Mouse (Mus musculus) mouse trophoblast stem cell (cell line): Measurements from ENCODE around the gene Gle1.
"Not testable (repeated sequence)": the region's sequence is repeated elsewhere in the genome, so short reads cannot be mapped to it uniquely, and the experiment has no call there.

ENCODE experiments used
- in situ Hi-C, 2 experiments: fragments of 300-500 bp; cut with MseI, MboI; formaldehyde crosslinking; loops; 2 replicates in 1 of 2; 3 replicates in 1 of 2; pipeline ENCODE4 v1.15.1; 2025

The Gle1 gene

DNA sequence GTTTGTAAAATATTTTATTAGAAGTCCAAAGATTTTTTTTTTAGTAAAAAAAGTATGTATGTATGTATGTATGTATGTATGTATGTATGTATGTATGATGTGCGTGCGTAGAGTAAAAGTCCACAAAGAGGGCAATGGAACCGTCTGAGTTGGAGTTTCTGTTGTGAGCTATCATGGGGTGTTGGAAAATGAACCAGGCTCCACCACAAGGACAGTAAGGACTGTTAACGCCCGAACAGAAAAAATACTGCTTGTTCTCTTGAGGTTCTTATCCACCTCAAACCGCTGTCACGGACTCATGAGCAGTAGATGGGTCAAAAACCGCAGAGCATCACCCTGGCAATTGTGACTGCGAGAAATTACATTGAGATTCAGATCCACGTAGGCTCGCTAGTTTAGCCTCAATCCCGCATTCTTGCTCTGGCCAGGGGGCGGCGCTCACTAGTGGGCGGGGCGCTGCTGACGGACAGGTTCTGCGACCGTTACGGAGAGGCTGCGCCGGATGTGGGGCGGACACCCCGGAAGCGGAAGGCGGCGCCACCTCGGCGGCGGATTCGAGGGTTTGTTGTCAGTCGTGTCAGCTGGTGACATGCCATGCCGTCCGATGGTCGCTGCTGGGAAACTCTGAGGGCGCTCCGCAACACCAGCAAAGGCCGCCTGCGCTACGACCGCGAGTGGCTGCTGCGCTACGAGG, at the start of gene Gle1:
Gene Gle1 (plus strand): TSS at position 521 of the 694 bp plus-strand sequence.
- in situ Hi-C loops, result no loop called here

DNA sequence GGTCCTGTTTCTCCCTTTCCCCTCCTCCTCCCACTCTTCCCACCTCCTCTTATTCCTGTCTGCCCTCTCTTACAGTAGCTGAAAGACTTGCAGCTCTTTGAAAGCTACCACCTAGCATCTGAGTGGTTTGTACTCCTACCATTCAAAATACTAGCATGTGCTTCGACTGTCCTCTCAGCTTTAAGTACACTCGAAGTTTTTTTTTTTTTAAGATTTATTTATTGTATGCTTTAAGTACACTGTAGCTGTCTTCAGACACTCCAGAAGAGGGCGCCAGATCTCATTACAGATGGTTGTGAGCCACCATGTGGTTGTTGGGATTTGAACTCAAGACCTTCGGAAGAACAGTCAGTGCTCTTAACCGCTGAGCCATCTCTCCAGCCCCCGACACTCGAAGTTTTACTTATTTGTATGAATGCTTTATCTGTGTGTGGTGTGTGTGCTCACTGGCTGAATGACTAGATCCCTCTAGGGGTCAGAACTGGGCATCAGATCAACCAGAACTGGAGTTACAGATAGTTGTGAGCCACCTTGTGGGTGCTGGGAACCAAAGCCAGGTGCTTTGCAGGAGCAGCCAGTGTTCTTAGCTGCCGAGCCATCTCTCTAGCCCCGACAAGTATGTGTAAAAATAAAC, 48.5 kb upstream of the Gle1 start:
- in situ Hi-C loops, result not testable (repeated sequence)

DNA sequence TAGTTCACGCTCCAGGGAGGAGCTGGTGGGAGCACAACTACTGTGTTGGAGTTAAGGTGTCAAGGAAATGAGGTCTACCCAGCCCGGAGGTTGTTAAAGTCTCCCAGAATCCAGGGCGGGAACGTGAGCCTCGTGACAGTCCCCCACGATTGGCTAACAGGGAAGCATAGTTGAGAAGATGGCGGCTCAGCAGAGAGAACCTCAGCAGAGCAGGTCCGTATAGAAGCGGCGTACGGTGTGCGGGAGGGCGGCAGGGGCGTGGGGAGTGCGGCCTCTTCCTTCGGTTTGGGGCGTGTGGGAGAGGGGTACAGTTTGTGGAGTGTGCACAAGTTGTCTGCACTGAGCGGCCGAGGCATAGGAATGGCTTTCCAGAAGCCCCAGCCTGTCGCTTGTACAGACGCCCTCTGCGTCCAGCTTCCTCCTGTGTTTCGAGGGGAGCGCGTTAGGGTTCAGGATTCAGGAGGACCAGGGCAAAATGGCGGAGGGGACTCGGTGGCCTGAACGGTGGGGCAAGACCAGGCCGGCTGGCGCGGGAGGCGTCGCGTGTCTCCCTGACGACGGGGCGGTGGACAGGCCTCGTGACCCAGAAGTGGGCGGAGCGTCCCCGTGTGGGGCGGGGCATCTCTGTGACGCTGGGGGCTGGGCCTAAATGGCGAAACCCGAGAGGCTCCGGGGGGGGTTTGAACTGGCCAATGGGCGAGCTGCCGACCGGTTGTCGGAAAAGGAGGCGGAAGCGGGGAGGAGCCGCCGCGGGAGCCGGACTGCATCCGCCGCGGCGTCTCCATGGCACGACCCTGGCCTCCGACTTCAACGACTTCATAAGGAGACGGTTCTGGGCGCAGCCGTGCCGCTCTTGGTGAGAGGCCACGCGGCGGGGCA, 45.9 kb upstream of the Gle1 start, which contains the start of gene Odf2:
Gene Odf2 (plus strand): TSS at position 156 of the 879 bp plus-strand sequence.
- in situ Hi-C loops, result no loop called here

DNA sequence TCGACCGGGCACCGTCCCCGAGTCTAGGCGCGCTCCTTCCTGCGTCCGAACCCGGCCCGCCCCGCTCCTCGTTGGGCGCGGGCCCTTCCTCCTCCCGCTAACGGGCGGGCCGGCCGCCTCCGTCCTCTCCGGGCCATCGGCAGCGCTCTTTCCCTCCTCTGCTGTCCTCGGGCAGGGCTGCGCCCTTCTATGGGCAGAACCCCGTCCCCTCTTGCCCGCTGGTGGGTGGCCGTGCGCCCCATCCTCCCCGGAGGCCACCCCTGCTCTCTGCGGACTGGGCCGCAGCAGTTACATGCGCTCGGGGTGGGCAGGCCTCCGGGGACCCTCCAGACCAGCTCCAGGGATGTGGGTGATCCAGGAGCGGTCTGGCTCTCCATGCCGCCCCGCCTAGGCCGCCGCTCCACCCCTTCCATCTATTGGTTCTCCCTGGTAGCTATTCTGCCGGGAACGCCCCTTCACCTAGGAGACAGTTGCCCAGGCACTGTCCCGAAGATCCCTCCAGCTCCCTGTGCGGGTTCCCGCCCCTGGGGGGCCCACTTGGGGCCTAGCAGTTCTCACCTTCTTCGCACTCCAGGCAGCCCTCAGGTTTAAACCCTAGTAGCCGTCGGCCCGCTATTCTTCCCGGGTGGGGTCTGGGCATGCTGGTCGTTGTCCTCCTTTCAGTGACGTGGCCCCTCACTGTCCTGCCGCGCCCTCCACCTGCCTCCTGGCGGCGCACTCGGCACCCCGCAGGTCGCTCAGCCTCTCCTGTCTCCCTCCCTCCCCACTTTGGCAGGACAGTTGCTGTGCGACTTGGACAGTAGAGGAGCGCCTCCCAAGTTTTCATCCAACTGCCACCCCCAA, 45.0 kb upstream of the Gle1 start:
- in situ Hi-C loops, result no loop called here

DNA sequence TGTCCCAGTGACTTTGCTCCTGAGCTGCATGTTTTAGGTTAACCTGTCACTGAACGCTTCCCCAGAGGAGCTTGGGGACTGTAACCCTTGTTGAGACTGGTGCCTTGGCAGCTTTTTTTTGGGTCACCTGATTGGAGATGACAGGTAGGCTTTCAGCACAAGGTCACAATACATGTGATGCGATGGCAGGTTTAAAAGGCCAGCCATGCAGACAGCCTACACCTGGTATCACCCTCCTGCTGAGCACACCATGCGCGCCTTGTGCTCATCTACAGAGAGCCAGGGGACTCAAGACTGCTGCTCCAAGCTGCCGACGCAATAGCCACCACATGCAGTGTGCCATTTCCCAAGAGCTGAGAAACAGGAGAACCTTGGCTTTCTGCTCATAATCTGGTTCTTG, 43.5 kb upstream of the Gle1 start:
- in situ Hi-C loops, result no loop called here

DNA sequence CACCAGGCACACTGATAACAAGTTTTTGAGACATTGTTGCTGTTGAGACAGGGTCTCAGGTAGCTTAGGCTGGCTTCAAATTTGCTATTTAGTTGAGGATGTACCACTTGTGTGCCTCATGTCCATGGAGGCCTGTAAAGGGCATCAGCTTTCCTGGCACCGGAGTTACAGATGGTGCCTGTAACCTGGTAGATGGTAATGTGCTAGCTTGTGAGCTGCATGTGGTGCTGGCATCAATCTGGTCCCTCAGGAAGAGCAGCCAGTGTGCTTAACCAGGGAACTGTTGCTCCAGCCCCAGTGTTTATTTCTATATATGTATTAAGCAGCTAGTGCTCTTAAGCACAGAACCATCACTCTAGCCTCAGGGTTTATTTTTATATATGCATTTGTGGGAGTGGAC, 39.2 kb upstream of the Gle1 start:
- in situ Hi-C loops, result no loop called here

DNA sequence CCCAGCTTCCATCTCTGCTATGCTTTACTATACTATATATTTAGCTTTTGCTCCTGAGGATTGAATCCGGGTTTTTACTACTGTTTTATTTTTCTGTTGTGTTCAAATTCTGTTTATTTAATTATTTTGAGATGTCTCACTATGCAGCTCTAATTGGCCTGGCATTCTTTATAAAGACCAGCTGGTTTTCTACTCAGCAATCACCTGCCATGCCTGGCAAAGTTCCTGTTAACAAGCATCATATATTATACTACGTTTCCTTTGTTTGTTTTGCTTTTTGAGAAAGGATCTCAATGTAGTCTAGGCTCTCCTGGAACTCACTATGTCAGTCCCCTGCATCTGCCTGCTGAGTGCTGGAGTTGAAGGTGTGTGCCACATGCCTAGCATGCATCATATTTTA, 37.9 kb upstream of the Gle1 start:
- in situ Hi-C loops, result no loop called here

DNA sequence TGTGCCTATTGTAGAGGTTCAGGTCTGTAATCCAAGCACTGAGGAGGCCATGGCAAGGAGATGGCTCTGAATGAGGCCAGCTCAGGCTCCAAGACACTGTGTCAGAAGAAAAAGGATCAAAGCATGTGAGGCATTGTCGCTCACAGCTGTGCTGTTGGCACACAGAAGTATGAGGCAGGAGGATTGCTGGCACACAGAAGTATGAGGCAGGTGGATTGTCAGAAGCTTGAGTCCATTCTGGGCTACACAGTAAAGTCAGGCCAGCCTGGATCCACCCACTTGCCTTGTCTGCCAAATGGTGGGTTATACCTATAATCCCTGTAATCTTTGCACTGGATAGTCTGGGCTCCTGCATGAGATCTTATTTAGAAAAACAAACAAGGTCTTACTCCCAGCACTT, 37.1 kb upstream of the Gle1 start:
- in situ Hi-C loops, result no loop called here

DNA sequence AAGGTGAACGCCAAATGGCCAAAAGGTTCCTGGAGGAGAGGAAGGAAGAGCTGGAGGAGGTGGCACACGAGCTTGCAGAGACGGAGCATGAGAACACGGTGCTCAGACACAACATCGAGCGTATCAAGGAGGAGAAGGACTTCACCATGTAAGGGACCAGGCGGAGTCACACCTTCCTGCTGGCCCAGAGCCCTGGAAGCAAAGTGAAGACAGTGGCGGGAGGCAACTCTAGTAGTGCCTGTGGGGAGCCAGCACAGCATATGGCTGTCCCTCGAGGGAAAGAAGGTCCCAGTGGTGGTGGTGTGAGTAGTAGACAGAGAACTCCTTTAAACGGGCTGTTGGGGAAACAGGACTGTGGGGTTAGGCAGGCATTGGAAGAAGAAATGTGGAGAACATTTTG, 33.0 kb upstream of the Gle1 start:
- in situ Hi-C loops, result no loop called here

DNA sequence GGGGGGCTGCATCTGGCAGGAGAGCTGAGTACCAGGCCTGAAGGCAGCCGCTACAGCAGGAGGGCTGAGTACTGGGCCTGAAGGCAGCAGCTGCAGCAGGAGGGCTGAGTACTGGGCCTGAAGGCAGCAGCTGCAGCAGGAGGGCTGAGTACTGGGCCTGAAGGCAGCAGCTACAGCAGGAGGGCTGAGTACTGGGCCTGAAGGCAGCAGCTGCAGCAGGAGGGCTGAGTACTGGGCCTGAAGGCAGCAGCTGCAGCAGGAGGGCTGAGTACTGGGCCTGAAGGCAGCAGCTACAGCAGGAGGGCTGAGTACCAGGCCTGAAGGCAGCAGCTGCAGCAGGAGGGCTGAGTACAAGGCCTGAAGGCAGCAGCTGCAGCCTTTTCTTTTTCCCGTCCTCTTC, 27.1 kb upstream of the Gle1 start:
- in situ Hi-C loops, result not testable (repeated sequence)

DNA sequence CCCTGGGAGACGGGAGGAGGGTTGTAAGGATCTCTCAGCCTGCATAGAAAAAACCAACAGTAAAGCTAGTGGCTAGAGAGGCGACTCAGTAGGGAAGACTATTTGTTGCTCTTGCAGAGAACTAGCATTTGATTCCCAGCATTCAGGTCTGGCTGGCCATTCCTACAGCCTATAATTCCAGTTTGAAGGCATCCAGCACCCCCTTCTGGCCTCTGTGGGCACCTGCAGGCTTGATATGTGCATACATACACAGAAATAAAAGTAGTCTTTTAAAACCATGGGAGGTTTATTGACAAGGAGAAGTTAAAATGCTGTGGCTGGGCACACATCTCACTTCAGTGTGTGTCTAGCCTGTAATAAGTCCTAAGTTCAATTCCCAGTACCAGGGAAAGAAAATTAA, 25.2 kb upstream of the Gle1 start:
- in situ Hi-C loops, result no loop called here

DNA sequence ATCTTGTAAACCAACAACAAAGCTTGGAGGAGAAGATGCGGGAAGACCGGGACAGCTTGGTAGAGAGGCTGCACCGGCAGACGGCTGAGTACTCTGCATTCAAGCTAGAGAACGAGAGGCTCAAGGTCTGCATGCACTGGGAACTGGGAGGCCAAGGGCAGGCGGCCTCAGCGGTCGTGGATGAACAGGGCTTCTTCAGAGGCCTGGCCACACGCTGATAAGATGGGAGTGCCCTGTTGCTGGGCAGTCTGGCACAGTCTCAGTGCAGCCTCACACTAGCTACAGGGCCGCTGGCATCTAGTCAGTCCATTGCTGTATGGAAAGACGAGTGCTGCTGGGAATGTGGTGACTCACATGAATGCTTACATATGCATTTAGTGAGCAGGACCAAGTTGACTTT, 17.6 kb upstream of the Gle1 start:
- in situ Hi-C loops, result no loop called here

DNA sequence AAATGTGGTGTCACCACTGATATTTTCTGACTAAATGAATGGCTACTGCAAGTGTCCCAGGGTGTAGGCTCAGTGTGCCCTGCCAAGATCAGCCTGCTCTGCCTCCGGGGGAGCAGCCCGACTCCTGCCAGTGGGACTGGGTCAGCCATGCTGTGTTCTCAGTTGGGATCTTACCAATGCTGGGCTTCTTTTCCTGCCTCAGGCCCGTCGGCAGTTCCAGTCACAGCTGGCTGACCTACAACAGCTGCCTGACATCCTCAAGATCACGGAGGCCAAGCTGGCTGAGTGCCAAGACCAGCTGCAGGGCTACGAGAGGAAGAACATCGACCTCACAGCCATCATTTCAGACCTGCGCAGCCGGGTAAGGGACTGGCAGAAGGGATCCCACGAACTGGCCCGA, 13.2 kb upstream of the Gle1 start:
- in situ Hi-C loops, result no loop called here

DNA sequence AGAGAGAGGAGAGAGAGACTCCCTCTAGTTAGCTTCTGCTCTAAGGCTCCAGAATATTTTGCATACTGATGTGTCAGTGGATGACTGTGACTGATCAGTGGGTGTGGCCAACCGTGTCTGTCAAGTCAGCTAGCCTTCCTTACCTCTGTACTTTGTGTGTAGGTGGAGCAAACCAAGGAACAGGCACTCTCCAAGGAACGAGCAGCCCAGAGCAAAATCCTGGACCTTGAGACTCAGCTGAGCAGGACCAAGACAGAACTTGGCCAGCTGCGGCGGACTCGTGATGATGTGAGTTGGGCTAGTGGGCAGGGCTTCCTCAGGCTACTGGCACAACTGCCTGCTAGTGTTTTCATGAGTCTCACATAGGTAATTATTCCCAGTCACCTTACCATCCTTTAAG, 8.7 kb upstream of the Gle1 start:
- in situ Hi-C loops, result no loop called here

DNA sequence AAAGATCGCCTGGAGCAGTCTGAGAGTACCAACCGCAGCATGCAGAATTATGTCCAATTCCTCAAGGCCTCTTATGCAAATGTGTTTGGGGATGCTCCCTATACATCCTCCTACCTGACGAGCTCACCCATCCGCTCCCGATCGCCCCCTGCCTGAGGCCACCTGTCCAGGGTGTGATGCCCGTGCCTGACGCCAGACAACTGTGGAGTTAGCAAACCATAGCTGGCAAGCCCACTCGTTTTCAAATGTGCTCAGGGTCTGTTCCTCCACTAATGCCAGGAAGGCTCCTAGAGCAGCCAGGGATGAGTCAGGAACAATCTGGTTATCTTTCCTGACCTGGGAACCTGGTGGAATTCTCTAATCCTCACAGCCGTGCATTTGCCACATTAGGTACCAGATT, 4.7 kb upstream of the Gle1 start:
- in situ Hi-C loops, result no loop called here

DNA sequence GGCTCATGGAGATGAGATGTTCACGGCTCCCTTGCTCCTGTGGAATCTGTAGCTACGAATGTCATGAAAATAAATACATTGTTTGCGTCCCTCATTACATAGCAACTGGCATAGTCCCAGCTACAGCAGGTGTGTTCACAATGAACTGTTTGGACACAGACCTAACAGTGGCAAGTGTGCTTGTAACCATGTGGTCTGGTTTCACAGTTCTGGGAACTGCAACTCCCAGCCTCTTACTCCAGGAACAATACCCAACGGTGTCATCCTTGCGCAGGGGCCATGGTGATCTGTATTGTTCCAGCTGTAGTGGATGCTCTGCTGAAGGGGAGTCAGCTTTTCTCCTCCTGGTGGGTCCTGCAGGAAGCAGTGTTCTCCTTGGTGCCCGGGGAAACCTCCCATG, 4.0 kb upstream of the Gle1 start:
- in situ Hi-C loops, result no loop called here

DNA sequence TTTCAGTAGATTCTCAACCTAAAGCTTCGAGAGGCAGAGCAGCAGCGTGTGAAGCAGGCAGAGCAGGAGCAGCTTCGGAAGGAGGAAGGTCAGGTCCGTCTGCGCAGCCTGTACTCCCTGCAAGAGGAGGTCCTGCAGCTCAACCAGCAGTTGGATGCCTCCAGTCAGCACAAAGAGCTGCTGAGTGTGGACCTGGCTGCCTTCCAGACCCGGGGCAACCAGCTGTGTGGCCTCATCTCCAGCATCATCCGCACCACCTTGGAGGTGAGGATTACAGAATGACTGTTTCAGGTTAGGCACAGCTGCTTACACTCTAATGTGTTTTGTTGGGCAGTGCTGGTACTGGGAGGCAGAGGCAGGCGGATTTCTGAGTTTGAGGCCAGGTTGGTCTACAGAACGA, 4.8 kb downstream of the Gle1 start:
- in situ Hi-C loops, result no loop called here

DNA sequence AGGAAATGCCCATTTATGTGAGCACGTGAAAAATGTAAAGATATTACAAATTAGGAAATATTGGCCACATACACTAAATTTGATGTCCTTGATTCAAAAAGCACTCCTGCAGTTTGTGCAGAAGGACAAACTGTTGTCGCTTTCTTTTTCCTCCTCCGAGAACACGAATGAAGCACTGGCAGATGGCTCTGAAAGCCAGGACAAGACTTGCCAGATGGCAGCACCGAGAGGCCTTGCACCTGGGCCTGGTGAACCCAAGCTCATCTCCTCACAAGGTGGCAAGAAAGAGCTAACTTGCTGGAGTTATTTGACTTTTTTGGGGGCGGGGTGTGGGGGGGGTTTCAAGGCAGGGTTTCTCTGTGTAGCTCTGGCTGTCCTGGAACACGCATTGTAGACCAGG, 5.6 kb downstream of the Gle1 start:
- in situ Hi-C loops, result no loop called here

DNA sequence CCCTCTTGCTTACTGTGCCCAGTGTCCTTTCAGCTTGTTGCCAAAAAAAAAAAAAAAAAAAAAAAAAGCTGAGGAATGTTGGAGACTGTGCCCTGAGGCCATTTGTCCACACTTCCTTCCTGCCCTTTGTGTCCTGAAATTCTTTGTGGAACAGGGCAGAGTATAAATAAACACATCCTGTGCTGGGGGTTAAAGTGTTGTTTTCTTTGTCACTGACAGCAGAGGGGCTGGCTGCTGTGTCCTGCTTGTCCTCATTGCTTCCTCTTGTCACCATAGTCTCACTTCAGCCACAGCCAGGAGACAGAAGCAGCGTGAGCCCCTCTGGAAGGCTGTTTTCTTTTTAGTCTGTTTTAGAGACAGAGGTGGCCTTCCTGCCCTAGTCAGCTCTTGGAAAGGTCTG, 9.5 kb downstream of the Gle1 start:
- in situ Hi-C loops, result no loop called here

DNA sequence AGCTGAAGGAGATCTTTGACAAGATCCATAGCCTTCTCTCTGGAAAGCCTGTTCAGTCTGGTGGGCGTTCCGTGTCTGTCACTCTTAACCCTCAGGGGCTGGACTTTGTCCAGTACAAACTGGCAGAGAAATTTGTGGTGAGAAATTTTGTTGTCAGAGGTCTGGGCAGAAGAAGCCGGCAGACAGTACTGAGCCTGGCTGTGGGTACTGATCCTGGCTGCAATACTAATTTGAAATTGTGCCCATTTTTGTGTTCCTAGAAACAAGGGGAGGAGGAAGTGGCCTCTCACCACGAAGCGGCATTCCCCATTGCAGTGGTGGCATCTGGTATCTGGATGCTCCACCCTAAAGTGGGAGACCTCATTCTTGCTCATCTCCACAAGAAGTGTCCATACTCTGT, 13.7 kb downstream of the Gle1 start:
- in situ Hi-C loops, result no loop called here

DNA sequence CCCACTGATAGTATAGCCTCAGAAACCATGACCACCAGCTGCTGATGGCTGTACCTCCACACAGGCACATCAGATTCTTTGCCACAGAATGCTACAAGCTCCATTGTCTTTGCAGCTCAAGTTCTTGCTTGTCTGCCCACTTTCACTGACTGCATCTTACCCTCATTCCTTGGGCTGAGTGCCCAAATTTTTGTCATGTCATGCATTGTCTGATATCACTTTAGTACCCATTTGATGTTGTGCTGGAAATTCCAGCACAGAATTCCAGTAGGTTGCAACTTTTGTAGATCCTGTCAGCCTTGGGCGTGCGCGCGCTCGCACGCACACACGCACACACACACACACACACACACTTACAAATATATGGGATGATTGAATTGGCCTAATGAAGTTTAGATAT, 26.0 kb downstream of the Gle1 start:
- in situ Hi-C loops, result no loop called here
